Mouse (Mus musculus): ENCODE measurements around the gene Soga1. TPM values are rescaled to one million over a fixed set of nuclear protein-coding genes. Genes with fewer than 3 reads are reported as not detected.

The Soga1 gene
- polyA plus RNA-seq, 1 experiment from 2014 or later, result 5.3 TPM

DNA sequence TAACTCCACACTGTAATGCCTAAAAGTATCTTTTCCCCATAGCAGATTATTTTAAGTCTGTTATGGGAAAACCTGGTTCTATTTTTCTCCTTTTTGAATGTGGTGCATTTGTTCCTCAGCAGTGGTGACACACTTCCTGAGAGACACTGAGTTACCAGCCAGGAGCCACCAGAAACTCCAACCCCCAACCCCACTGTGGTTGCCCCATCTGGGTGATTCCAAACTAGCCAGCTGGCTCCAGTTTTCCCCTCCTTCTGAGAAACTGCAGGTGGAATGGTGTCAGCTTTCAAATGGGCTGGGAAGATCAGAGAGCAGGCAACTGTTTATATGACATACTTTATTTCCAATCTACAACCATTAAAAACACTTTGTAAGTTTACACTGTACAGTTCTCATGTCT, 68.9 kb downstream of the Soga1 start:
- no peak overlapping the region for H3K4me3 ChIP-seq (ENCODE audit: low read depth, low read length)
- H3K4me1 ChIP-seq (replicated peaks; ENCODE audit: control insufficient read depth, insufficient read depth, low read length), result peaks cover 33% of the 10 kb centered on the region
- no peak overlapping the region for H3K4me2 ChIP-seq
- no peaks in the 10 kb centered on the region for H3K9me3 ChIP-seq (ENCODE audit: control insufficient read depth, low read length)
- H3K27ac ChIP-seq (ENCODE audit: low read depth, low read length), result no peak overlapping the region
- ATAC-seq (replicated peaks; ENCODE audit: low FRiP score), result no peak
- no peak overlapping the region for H3K9ac ChIP-seq (ENCODE audit: low read depth, low read length)
- no peaks in the 10 kb centered on the region for H3K27me3 ChIP-seq (replicated peaks; ENCODE audit: control insufficient read depth, insufficient read depth, low read length)
- H3K36me3 ChIP-seq (ENCODE audit: control insufficient read depth, insufficient read depth, low read length), result no peaks in the 10 kb centered on the region
- no peak for DNase-seq (ENCODE audit: low spot score)

- no peaks in the 10 kb centered on the region for H3K9me3 ChIP-seq (ENCODE audit: control insufficient read depth, low read length)
- no peak overlapping the region for H3K9ac ChIP-seq (ENCODE audit: low read depth, low read length)
- no peak overlapping the region for H3K4me3 ChIP-seq (ENCODE audit: low read depth, low read length)
- peaks cover 33% of the 10 kb centered on the region for H3K4me1 ChIP-seq (replicated peaks; ENCODE audit: control insufficient read depth, insufficient read depth, low read length)
- peaks cover 6% of the 10 kb centered on the region; the same call in 1 of the 2 replicates for H3K36me3 ChIP-seq (ENCODE audit: control insufficient read depth, insufficient read depth, low read length)
- DNase-seq (ENCODE audit: low spot score) (no peak), ATAC-seq (replicated peaks; ENCODE audit: low FRiP score) (no peak)
- no peak overlapping the region for H3K4me2 ChIP-seq
- no peak overlapping the region for H3K27ac ChIP-seq (ENCODE audit: low read depth, low read length)
- H3K27me3 ChIP-seq (replicated peaks; ENCODE audit: control insufficient read depth, insufficient read depth, low read length), result no peaks in the 10 kb centered on the region
These were observed 70.5 kb downstream of the Soga1 start for GRCm38 (mm10) chr2:157008509-157008908.

DNA sequence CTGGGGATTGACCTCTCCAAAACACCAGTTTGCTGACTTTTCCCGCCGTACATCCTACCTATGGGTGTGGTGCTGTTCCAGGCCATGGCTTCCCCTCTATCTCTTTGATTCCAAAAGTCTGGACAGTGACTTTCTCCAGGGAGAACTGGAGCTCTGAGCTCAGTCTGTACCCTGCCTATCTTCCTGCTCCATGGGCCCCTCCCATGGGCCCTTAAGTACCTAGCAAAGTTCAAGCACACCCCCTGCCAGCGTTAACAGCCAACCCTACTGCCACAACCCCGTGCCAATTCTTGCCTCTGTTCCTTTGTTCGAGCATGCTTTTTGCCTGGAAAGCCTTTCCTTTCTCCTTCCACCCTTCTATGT, 71.8 kb downstream of the Soga1 start:
- peak overlapping the region; percentile 76 for H3K9ac ChIP-seq (ENCODE audit: low read depth, low read length)
- peak overlapping the region; percentile 87 for H3K4me2 ChIP-seq
- peak overlapping the region; percentile 71 for H3K4me3 ChIP-seq (ENCODE audit: low read depth, low read length)
- H3K9me3 ChIP-seq (ENCODE audit: control insufficient read depth, low read length), result no peaks in the 10 kb centered on the region
- no peaks in the 10 kb centered on the region for H3K27me3 ChIP-seq (replicated peaks; ENCODE audit: control insufficient read depth, insufficient read depth, low read length)
- DNase-seq (ENCODE audit: low spot score) (no peak), ATAC-seq (replicated peaks; ENCODE audit: low FRiP score) (peak; percentile 32; the same call in 1 of the 2 replicates)
- H3K4me1 ChIP-seq (replicated peaks; ENCODE audit: control insufficient read depth, insufficient read depth, low read length), result peaks cover 31% of the 10 kb centered on the region
- peaks cover 14% of the 10 kb centered on the region; the same call in 1 of the 2 replicates for H3K36me3 ChIP-seq (ENCODE audit: control insufficient read depth, insufficient read depth, low read length)
- 26% methylated on average over 5 of the region's 5 CpGs for WGBS
- H3K27ac ChIP-seq (ENCODE audit: low read depth, low read length), result peak overlapping the region; percentile 67

DNA sequence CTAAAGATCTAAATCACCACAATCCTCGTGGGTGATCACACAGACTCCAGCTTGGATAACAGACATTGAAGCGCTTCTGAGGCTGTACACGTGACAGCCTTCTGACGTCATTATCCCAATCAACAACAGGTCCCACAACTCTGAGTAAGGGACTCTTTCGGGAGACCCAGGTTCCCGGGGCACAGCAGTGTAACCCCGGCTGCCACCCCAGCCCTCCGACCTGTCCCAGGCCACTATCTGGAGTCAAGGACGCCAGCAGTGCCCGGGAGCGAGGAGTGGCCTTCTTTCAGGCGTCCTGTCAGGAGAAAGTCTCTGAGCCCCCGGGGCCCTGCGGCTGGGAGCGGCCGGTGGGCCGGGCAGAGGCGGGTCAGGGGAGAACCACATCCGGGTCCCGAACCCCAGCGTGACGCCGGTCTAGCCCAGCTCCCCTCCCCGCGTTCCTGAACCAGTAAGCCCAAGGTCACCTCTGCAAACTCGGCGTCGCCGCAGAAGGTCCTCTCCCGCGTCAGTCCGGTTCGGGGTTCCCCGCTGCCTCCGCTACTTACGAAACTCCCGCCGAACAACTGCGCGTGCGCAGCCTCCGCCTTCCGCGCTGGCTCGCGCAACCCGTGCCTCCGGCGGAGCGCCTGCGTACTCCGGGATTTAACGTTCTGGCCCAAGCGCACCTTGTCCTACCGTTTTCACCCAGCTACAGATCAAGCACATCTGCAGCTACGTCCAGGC, 72.4 kb downstream of the Soga1 start, which contains the start of gene Dsn1:
Gene Dsn1, minus strand, starts transcription at position 644 of the 723 bp plus-strand sequence.
- H3K36me3 ChIP-seq (ENCODE audit: control insufficient read depth, insufficient read depth, low read length), result peaks cover 14% of the 10 kb centered on the region; the same call in 1 of the 2 replicates
- H3K27me3 ChIP-seq (replicated peaks; ENCODE audit: control insufficient read depth, insufficient read depth, low read length), result no peaks in the 10 kb centered on the region
- peak within 1 kb of the TSS; percentile 71 for H3K4me3 ChIP-seq (ENCODE audit: low read depth, low read length)
- DNase-seq (ENCODE audit: low spot score) (peak; percentile 90), ATAC-seq (replicated peaks; ENCODE audit: low FRiP score) (peak; percentile 82)
- H3K4me1 ChIP-seq (replicated peaks; ENCODE audit: control insufficient read depth, insufficient read depth, low read length), result peaks cover 27% of the 10 kb centered on the region
- H3K9me3 ChIP-seq (ENCODE audit: control insufficient read depth, low read length), result no peaks in the 10 kb centered on the region
- WGBS, result under 1% methylated on average over 55 of the region's 56 CpGs
- peak within 1 kb of the TSS; percentile 87 for H3K4me2 ChIP-seq
- peak within 1 kb of the TSS; percentile 76 for H3K9ac ChIP-seq (ENCODE audit: low read depth, low read length)
- H3K27ac ChIP-seq (ENCODE audit: low read depth, low read length), result peak within 1 kb of the TSS; percentile 67

DNA sequence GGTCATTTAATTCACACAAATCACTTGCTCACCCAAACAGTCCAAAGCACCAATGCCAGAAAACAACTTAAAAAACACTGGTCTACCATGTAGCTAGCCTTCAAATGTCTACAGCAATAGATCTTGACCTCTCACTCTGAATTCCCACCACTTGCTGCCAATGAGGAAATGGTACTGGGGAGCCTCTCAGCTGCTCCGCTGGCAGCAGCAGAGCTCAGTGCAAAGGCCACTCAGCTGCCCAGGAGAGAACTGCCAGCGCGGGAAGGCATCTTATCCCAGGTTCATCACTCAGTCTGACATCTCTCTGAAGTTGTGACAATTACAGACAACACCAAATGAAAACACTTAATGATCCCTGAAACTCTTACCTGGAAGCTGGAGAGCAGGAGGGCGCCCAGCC, 76.7 kb downstream of the Soga1 start:
- Histone ChIP-seq H3K27me3 (replicated peaks; ENCODE audit: control insufficient read depth, insufficient read depth, low read length) (no peaks in the 10 kb centered on the region), H3K4me2 (no peak overlapping the region), H3K36me3 (ENCODE audit: control insufficient read depth, insufficient read depth, low read length) (peaks cover 27% of the 10 kb centered on the region; the same call in 1 of the 2 replicates), H3K4me1 (replicated peaks; ENCODE audit: control insufficient read depth, insufficient read depth, low read length) (peaks cover 9% of the 10 kb centered on the region), H3K27ac (ENCODE audit: low read depth, low read length) (no peak overlapping the region), H3K9ac (ENCODE audit: low read depth, low read length) (no peak overlapping the region), H3K9me3 (ENCODE audit: control insufficient read depth, low read length) (no peaks in the 10 kb centered on the region), H3K4me3 (ENCODE audit: low read depth, low read length) (no peak overlapping the region)
- 88% methylated on average over 4 of the region's 4 CpGs for WGBS
- no peak for ATAC-seq (replicated peaks; ENCODE audit: low FRiP score)
- no peak for DNase-seq (ENCODE audit: low spot score)

DNA sequence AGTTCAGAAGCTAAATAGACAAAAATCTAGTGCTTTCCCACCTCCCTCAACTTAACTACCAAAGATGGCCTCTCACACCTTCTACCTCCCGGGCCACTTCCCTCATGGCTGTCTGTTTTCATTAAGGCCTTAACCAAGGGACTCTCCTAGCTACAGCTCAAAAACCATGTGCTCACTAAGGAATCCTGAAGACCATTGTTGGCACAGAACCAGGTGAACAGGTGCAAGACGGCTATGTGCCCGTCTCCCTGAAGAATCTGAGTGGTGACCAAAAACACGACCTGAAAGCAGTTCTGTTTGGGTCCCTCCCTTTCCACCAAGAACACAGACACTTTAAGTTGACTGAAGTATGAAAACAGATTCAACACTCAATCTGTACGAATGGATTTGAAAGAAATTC, 80.8 kb downstream of the Soga1 start:
- H3K36me3 ChIP-seq (ENCODE audit: control insufficient read depth, insufficient read depth, low read length), result peaks cover 36% of the 10 kb centered on the region

GRCm38 (mm10) chr2:156996576-156996975, 82.5 kb downstream of the Soga1 start:
- WGBS, result 72% methylated on average over 6 of the region's 6 CpGs
- no peaks in the 10 kb centered on the region for H3K4me1 ChIP-seq (replicated peaks; ENCODE audit: control insufficient read depth, insufficient read depth, low read length)
- no peak for ATAC-seq (replicated peaks; ENCODE audit: low FRiP score)
- no peak overlapping the region for H3K27ac ChIP-seq (ENCODE audit: low read depth, low read length)
- no peak overlapping the region for H3K4me3 ChIP-seq (ENCODE audit: low read depth, low read length)
- no peaks in the 10 kb centered on the region for H3K9me3 ChIP-seq (ENCODE audit: control insufficient read depth, low read length)
- no peak overlapping the region for H3K4me2 ChIP-seq
- H3K27me3 ChIP-seq (replicated peaks; ENCODE audit: control insufficient read depth, insufficient read depth, low read length), result no peaks in the 10 kb centered on the region
- no peak overlapping the region for H3K9ac ChIP-seq (ENCODE audit: low read depth, low read length)
- peaks cover 31% of the 10 kb centered on the region for H3K36me3 ChIP-seq (ENCODE audit: control insufficient read depth, insufficient read depth, low read length)
- DNase-seq (ENCODE audit: low spot score), result no peak

More for the DNA sequence above, 80.8 kb downstream of the Soga1 start:
- H3K9me3 ChIP-seq (ENCODE audit: control insufficient read depth, low read length), result no peaks in the 10 kb centered on the region
- no peak overlapping the region for H3K4me2 ChIP-seq
- no peaks in the 10 kb centered on the region for H3K27me3 ChIP-seq (replicated peaks; ENCODE audit: control insufficient read depth, insufficient read depth, low read length)
- WGBS, result 86% methylated on average over 5 of the region's 5 CpGs
- ATAC-seq (replicated peaks; ENCODE audit: low FRiP score) (no peak), DNase-seq (ENCODE audit: low spot score) (no peak)
- H3K4me1 ChIP-seq (replicated peaks; ENCODE audit: control insufficient read depth, insufficient read depth, low read length), result no peaks in the 10 kb centered on the region
- no peak overlapping the region for H3K4me3 ChIP-seq (ENCODE audit: low read depth, low read length)
- H3K27ac ChIP-seq (ENCODE audit: low read depth, low read length), result no peak overlapping the region
- H3K9ac ChIP-seq (ENCODE audit: low read depth, low read length), result no peak overlapping the region

DNA sequence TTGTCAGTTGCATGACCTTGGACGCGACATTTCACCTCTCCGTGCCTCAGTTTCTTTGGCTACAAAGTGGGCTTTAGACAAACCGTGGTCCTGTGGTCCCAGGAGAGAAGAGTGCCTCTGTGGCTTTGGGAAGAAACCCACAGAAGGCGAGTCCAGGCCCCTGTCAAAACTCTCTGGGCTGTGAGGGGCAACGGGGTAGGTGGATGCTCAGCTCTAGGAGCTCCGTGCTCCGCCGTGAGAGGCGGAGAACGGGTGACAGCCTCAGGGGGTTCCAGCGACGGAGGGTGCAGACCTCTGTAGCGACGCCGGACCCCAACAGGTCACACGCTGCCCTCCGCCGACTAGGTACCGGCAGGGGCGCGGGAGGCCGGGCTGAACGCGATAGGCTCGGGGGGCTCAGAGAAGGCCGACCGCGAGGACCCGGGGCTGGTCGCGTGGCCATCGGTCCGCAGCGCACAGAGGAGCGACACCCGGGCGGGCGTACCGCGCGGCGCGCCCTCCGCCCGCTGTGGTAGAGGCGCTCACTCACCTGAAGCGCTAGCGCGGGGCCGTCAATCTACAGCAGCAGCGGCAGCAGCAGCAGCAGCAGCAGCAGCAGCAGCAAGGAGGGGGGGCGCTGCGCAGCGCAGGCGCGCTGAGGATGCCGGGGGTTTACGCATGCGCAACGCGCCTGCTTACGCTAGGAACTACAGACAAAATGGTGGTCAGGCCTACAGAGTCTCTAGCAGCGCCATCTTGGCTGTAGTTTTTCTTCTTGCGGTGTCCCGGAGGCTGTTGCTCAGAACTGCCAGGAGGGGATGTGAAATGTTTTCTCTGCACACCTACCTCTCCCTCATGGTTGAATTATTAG, 87.4 kb downstream of the Soga1 start, which contains the start of gene Ndrg3:
Gene Ndrg3, minus strand, starts transcription at position 587 of the 850 bp plus-strand sequence.
- H3K4me1 ChIP-seq (replicated peaks; ENCODE audit: control insufficient read depth, insufficient read depth, low read length), result peaks cover 9% of the 10 kb centered on the region; the same call in 1 of the 2 replicates
- H3K9ac ChIP-seq (ENCODE audit: low read depth, low read length), result peak within 1 kb of the TSS; percentile 91
- peaks cover 17% of the 10 kb centered on the region for H3K36me3 ChIP-seq (ENCODE audit: control insufficient read depth, insufficient read depth, low read length)
- H3K9me3 ChIP-seq (ENCODE audit: control insufficient read depth, low read length), result no peaks in the 10 kb centered on the region
- ATAC-seq (replicated peaks; ENCODE audit: low FRiP score) (peak; percentile 93), DNase-seq (ENCODE audit: low spot score) (peak; percentile 94)
- under 1% methylated on average over 66 of the region's 66 CpGs for WGBS
- H3K27me3 ChIP-seq (replicated peaks; ENCODE audit: control insufficient read depth, insufficient read depth, low read length), result no peaks in the 10 kb centered on the region
- peak within 1 kb of the TSS; percentile 76 for H3K4me2 ChIP-seq
- H3K27ac ChIP-seq (ENCODE audit: low read depth, low read length), result peak within 1 kb of the TSS; percentile 69
- peak within 1 kb of the TSS; percentile 87 for H3K4me3 ChIP-seq (ENCODE audit: low read depth, low read length)

All from liver, embryonic 11.5 days (tissue).